Mouse (Mus musculus) neural tube, embryonic 13.5 days (tissue): ENCODE results near the gene Cyp2j6. TPM values are rescaled to one million over a fixed set of nuclear protein-coding genes. Genes with fewer than 3 reads are reported as not detected.
"Not testable (repeated sequence)": the region's sequence is repeated elsewhere in the genome, so short reads cannot be mapped to it uniquely, and the experiment has no call there.

Source experiments
- ATAC-seq: fragments of 200-750 bp; cut with Nextera tagmentation; 2 replicates; pipeline ENCODE4 v1.8.0; 2017; ENCODE audit warnings: low read depth, mild to moderate bottlenecking, moderate TSS enrichment, moderate library complexity
- H3K27ac ChIP-seq: fragments of 300-500 bp; sonication (generic); replicated peaks from 2 replicates; pipeline ENCODE4 v1.5.1; 2015; ENCODE audit warnings: moderate library complexity, mild to moderate bottlenecking, inconsistent platforms
- H3K27me3 ChIP-seq: fragments of 300-500 bp; sonication (generic); 2 replicates; pipeline ENCODE4 v1.6.1; 2015; ENCODE audit warnings: mild to moderate bottlenecking, inconsistent platforms
- H3K36me3 ChIP-seq: fragments of 300-500 bp; sonication (generic); 2 replicates; pipeline ENCODE4 v1.6.1; 2015; ENCODE audit warnings: mild to moderate bottlenecking, inconsistent platforms
- H3K4me1 ChIP-seq: fragments of 300-500 bp; sonication (generic); replicated peaks from 2 replicates; pipeline ENCODE4 v1.6.1; 2015; ENCODE audit warnings: inconsistent platforms
- H3K4me2 ChIP-seq: fragments of 300-500 bp; sonication (generic); 2 replicates; pipeline ENCODE4 v1.6.1; 2015; ENCODE audit warnings: inconsistent platforms, mild to moderate bottlenecking, moderate library complexity
- H3K4me3 ChIP-seq: fragments of 300-500 bp; sonication (generic); 2 replicates; pipeline ENCODE4 v1.5.1; 2015; ENCODE audit warnings: mild to moderate bottlenecking, inconsistent platforms
- H3K9ac ChIP-seq: fragments of 300-500 bp; sonication (generic); 2 replicates; pipeline ENCODE4 v1.6.1; 2015; ENCODE audit warnings: moderate library complexity, mild to moderate bottlenecking, inconsistent platforms
- H3K9me3 ChIP-seq: fragments of 300-500 bp; sonication (generic); 2 replicates; pipeline ENCODE4 v1.6.1; 2016; ENCODE audit warnings: inconsistent platforms
- WGBS: fragments of 180-500 bp; shearing (Covaris S2); methylation state at CpG from one replicate; pipeline ENCODE4 v1.1.7; 2015; 5-methylcytosine and 5-hydroxymethylcytosine counted together
- polyA plus RNA-seq: library from polyadenylated mRNA; unstranded; fragments of >200 nt; fragmentation: Nextera tagmentation; extraction: Ambion mirVana; gene quantifications from 2 replicates; pipeline ENCODE4 v1.2.1, GENCODE M21; 2015

Cyp2j6 gene
- polyA plus RNA-seq: 7.1 and 7.7 TPM in 2 replicates

GRCm38 (mm10) chr4:96553133-96553819, at the start of gene Cyp2j6:
Cyp2j6 (minus strand) TSS chr4:96553661.
- WGBS: 6% methylated on average over 16 of the region's 16 CpGs
- peak; percentile 92 for ATAC-seq
- H3K4me3 ChIP-seq: peak within 1 kb of the TSS; percentile 57
- H3K27me3 ChIP-seq: no peaks in the 10 kb centered on the region
- H3K4me2 ChIP-seq: peak within 1 kb of the TSS; percentile 70
- H3K9ac ChIP-seq: peak within 1 kb of the TSS; percentile 82
- H3K27ac ChIP-seq: peak within 1 kb of the TSS; percentile 61
- peaks cover 3% of the 10 kb centered on the region for H3K4me1 ChIP-seq
- H3K36me3 ChIP-seq: no peaks in the 10 kb centered on the region
- H3K9me3 ChIP-seq: no peaks in the 10 kb centered on the region

- H3K4me3 ChIP-seq: peak overlapping the region; percentile 38; the same call in 1 of the 2 replicates
- 42% methylated on average over 4 of the region's 4 CpGs for whole genome bisulfite sequencing
- H3K27me3 ChIP-seq: no peaks in the 10 kb centered on the region
- H3K36me3 ChIP-seq: no peaks in the 10 kb centered on the region
- ATAC-seq: peak; percentile 80
- no peaks in the 10 kb centered on the region for H3K9me3 ChIP-seq
- H3K4me1 ChIP-seq: peaks cover 11% of the 10 kb centered on the region
- peak overlapping the region; percentile 69; the same call in 1 of the 2 replicates for H3K27ac ChIP-seq
- no peak overlapping the region for H3K9ac ChIP-seq
- peak overlapping the region; percentile 63 for H3K4me2 ChIP-seq
Observed at GRCm38 (mm10) chr4:96591791-96592150, 38.3 kb upstream of the Cyp2j6 start.

- Histone ChIP-seq H3K9ac (peak within 1 kb of the TSS; percentile 64), H3K4me1 (peaks cover 11% of the 10 kb centered on the region), H3K27ac (peak within 1 kb of the TSS; percentile 69), H3K27me3 (no peaks in the 10 kb centered on the region), H3K4me3 (peak within 1 kb of the TSS; percentile 38), H3K36me3 (no peaks in the 10 kb centered on the region), H3K9me3 (no peaks in the 10 kb centered on the region), H3K4me2 (peak within 1 kb of the TSS; percentile 63)
- ATAC-seq: peak; percentile 94
- 12% methylated on average over 18 of the region's 18 CpGs for WGBS
Observed at GRCm38 (mm10) chr4:96590911-96591790, 37.7 kb upstream of the Cyp2j6 start, which contains the start of gene Cyp2j9. Cyp2j9 (minus strand) TSS chr4:96591578.

- Histone ChIP-seq H3K9ac (no peak overlapping the region), H3K4me1 (no peaks in the 10 kb centered on the region), H3K9me3 (no peaks in the 10 kb centered on the region), H3K27ac (no peak overlapping the region), H3K36me3 (no peaks in the 10 kb centered on the region), H3K4me2 (no peak overlapping the region), H3K4me3 (no peak overlapping the region), H3K27me3 (no peaks in the 10 kb centered on the region)
- ATAC-seq: no peak
- 78% methylated on average over 1 of the region's 1 CpGs for WGBS
Observed at GRCm38 (mm10) chr4:96581425-96582088, 28.1 kb upstream of the Cyp2j6 start.

GRCm38 (mm10) chr4:96580351-96580750, 26.9 kb upstream of the Cyp2j6 start:
- not testable (repeated sequence) for H3K9ac ChIP-seq, H3K36me3 ChIP-seq, H3K9me3 ChIP-seq, H3K4me1 ChIP-seq, H3K27me3 ChIP-seq, ATAC-seq, H3K4me2 ChIP-seq, H3K27ac ChIP-seq, H3K4me3 ChIP-seq
- WGBS: 63% methylated on average over 6 of the region's 6 CpGs

GRCm38 (mm10) chr4:96569442-96569841, 16.0 kb upstream of the Cyp2j6 start:
- Histone ChIP-seq H3K27me3 (no peaks in the 10 kb centered on the region), H3K9me3 (no peaks in the 10 kb centered on the region), H3K36me3 (no peaks in the 10 kb centered on the region), H3K27ac (no peak overlapping the region), H3K4me3 (no peak overlapping the region), H3K4me2 (no peak overlapping the region), H3K4me1 (no peaks in the 10 kb centered on the region), H3K9ac (no peak overlapping the region)
- WGBS: 73% methylated on average over 3 of the region's 3 CpGs
- ATAC-seq: no peak

- WGBS: 62% methylated on average over 1 of the region's 1 CpGs
- Histone ChIP-seq H3K27me3 (no peaks in the 10 kb centered on the region), H3K4me2 (no peak overlapping the region), H3K4me1 (no peaks in the 10 kb centered on the region), H3K27ac (no peak overlapping the region), H3K9ac (no peak overlapping the region), H3K9me3 (no peaks in the 10 kb centered on the region), H3K36me3 (no peaks in the 10 kb centered on the region), H3K4me3 (no peak overlapping the region)
- no peak for ATAC-seq
Observed at GRCm38 (mm10) chr4:96567988-96568387, 14.5 kb upstream of the Cyp2j6 start.

GRCm38 (mm10) chr4:96565808-96566207, 12.3 kb upstream of the Cyp2j6 start:
- no peak overlapping the region for H3K9ac ChIP-seq
- H3K4me2 ChIP-seq: no peak overlapping the region
- no peak overlapping the region for H3K27ac ChIP-seq
- H3K9me3 ChIP-seq: no peaks in the 10 kb centered on the region
- H3K4me1 ChIP-seq: no peaks in the 10 kb centered on the region
- H3K4me3 ChIP-seq: no peak overlapping the region
- H3K27me3 ChIP-seq: no peaks in the 10 kb centered on the region
- ATAC-seq: no peak
- H3K36me3 ChIP-seq: no peaks in the 10 kb centered on the region

GRCm38 (mm10) chr4:96560464-96560863, 7.0 kb upstream of the Cyp2j6 start:
- WGBS: 91% methylated on average over 1 of the region's 1 CpGs
- no peak overlapping the region for H3K9ac ChIP-seq

GRCm38 (mm10) chr4:96559781-96560180, 6.3 kb upstream of the Cyp2j6 start:
- no peak overlapping the region for H3K9ac ChIP-seq
- no peaks in the 10 kb centered on the region for H3K9me3 ChIP-seq
- H3K36me3 ChIP-seq: no peaks in the 10 kb centered on the region
- no peak overlapping the region for H3K4me3 ChIP-seq
- H3K4me1 ChIP-seq: no peaks in the 10 kb centered on the region
- no peaks in the 10 kb centered on the region for H3K27me3 ChIP-seq
- no peak for ATAC-seq
- 78% methylated on average over 1 of the region's 1 CpGs for WGBS
- H3K27ac ChIP-seq: no peak overlapping the region
- no peak overlapping the region for H3K4me2 ChIP-seq

More at GRCm38 (mm10) chr4:96560464-96560863, 7.0 kb upstream of the Cyp2j6 start:
- no peak overlapping the region for H3K4me3 ChIP-seq
- no peak overlapping the region for H3K4me2 ChIP-seq
- H3K27ac ChIP-seq: no peak overlapping the region
- no peaks in the 10 kb centered on the region for H3K4me1 ChIP-seq
- no peaks in the 10 kb centered on the region for H3K27me3 ChIP-seq
- no peak for ATAC-seq
- no peaks in the 10 kb centered on the region for H3K9me3 ChIP-seq
- H3K36me3 ChIP-seq: no peaks in the 10 kb centered on the region

GRCm38 (mm10) chr4:96551619-96552018, 1.8 kb downstream of the Cyp2j6 start:
- Histone ChIP-seq H3K27ac (no peak overlapping the region), H3K4me3 (peak overlapping the region; percentile 13), H3K36me3 (no peaks in the 10 kb centered on the region), H3K9me3 (no peaks in the 10 kb centered on the region), H3K27me3 (no peaks in the 10 kb centered on the region), H3K4me2 (peak overlapping the region; percentile 29), H3K4me1 (peaks cover 3% of the 10 kb centered on the region), H3K9ac (no peak overlapping the region)
- WGBS: 93% methylated on average over 3 of the region's 3 CpGs
- ATAC-seq: no peak

- 63% methylated on average over 1 of the region's 1 CpGs for WGBS
- no peak overlapping the region for H3K27ac ChIP-seq
- ATAC-seq: no peak
- H3K4me1 ChIP-seq: no peaks in the 10 kb centered on the region
- H3K36me3 ChIP-seq: no peaks in the 10 kb centered on the region
- H3K9me3 ChIP-seq: no peaks in the 10 kb centered on the region
- no peaks in the 10 kb centered on the region for H3K27me3 ChIP-seq
- no peak overlapping the region for H3K4me3 ChIP-seq
- H3K4me2 ChIP-seq: no peak overlapping the region
- H3K9ac ChIP-seq: no peak overlapping the region
Observed at GRCm38 (mm10) chr4:96545976-96546375, 7.5 kb downstream of the Cyp2j6 start.
